Mouse (Mus musculus) lung, postnatal 0 days (tissue): Measurements from ENCODE around the gene 4931429L15Rik. TPM values are rescaled to one million over a fixed set of nuclear protein-coding genes. Genes with fewer than 3 reads are reported as not detected.
A peak's percentile ranks its signal among the peaks of the same experiment; 100 is the strongest.

Source experiments
- ATAC-seq: fragments of 200-750 bp; cut with Nextera tagmentation; 2 replicates; pipeline ENCODE4 v1.8.0; 2017; ENCODE audit warnings: moderate library complexity
- DNase-seq: peaks from one replicate; pipeline ENCODE4 v3.0.0-alpha.2; 2016; ENCODE audit warnings: low spot score
- H3K27ac ChIP-seq: fragments of 300-500 bp; sonication (generic); 2 replicates; pipeline ENCODE4 v1.5.1; 2014; ENCODE audit warnings: antibody characterized with exemption, mild to moderate bottlenecking, low read length, mixed read lengths
- H3K27me3 ChIP-seq: fragments of 300-500 bp; sonication (generic); replicated peaks from 2 replicates; pipeline ENCODE4 v1.6.1; 2014; ENCODE audit warnings: low read length, mixed read lengths; ENCODE audit not compliant: insufficient read depth
- H3K36me3 ChIP-seq: fragments of 300-500 bp; sonication (generic); 2 replicates; pipeline ENCODE4 v1.6.1; 2014; ENCODE audit warnings: low read length, mixed read lengths; ENCODE audit not compliant: insufficient read depth
- H3K4me1 ChIP-seq: fragments of 300-500 bp; sonication (generic); 2 replicates; pipeline ENCODE4 v1.6.1; 2014; ENCODE audit warnings: antibody characterized with exemption, low read depth, low read length, mixed read lengths; ENCODE audit not compliant: insufficient read depth
- H3K4me2 ChIP-seq: fragments of 300-500 bp; sonication (generic); replicated peaks from 2 replicates; pipeline ENCODE4 v1.6.1; 2014; ENCODE audit warnings: low read depth, mild to moderate bottlenecking, low read length, moderate library complexity, mixed read lengths
- H3K4me3 ChIP-seq: fragments of 300-500 bp; sonication (generic); 2 replicates; pipeline ENCODE4 v1.5.1; 2014; ENCODE audit warnings: low read depth, low read length
- H3K9ac ChIP-seq: fragments of 300-500 bp; sonication (generic); replicated peaks from 2 replicates; pipeline ENCODE4 v1.6.1; 2014; ENCODE audit warnings: low read depth, mild to moderate bottlenecking
- H3K9me3 ChIP-seq: fragments of 300-500 bp; sonication (generic); 2 replicates; pipeline ENCODE4 v1.6.1; 2016; ENCODE audit warnings: low read length, mixed read lengths
- CTCF ChIP-seq: IDR thresholded peaks from 2 replicates; pipeline ENCODE4 v1.5.1; 2016; ENCODE audit warnings: antibody characterized with exemption, mild to moderate bottlenecking
- EP300 ChIP-seq: IDR thresholded peaks from 2 replicates; pipeline ENCODE4 v1.6.1; 2016; ENCODE audit warnings: antibody characterized with exemption, mild to moderate bottlenecking, control low read depth
- WGBS: fragments of 180-500 bp; shearing (Covaris S2); extraction: QIAGEN DNeasy Blood & Tissue Kit; methylation state at CpG from one replicate; pipeline ENCODE4 v1.1.7; 2014; 5-methylcytosine and 5-hydroxymethylcytosine counted together
- polyA plus RNA-seq: library from polyadenylated mRNA; unstranded; fragments of >200 nt; fragmentation: Nextera tagmentation; extraction: Ambion mirVana; gene quantifications from 2 replicates; pipeline ENCODE4 v1.2.1, GENCODE M21; 2015

4931429L15Rik gene
- polyA plus RNA-seq, 1 experiment from 2014 or later: not detected

GRCm38 (mm10) chr9:46268343-46268873 is 51.4 kb downstream of the 4931429L15Rik start, which contains the start of gene Apoa5:
Gene Apoa5, plus strand, starts transcription at chr9:46268633.
- no peak within 1 kb of the TSS for H3K27ac ChIP-seq
- no peak within 1 kb of the TSS for H3K9ac ChIP-seq
- H3K4me2 ChIP-seq: no peak within 1 kb of the TSS
- H3K9me3 ChIP-seq: no peaks in the 10 kb centered on the region
- TF ChIP-seq EP300: no peak
- TF ChIP-seq CTCF: no peak
- ATAC-seq (no peak), DNase-seq (no peak)
- no peak within 1 kb of the TSS for H3K4me3 ChIP-seq
- H3K27me3 ChIP-seq: peaks cover 3% of the 10 kb centered on the region; the same call in 1 of the 2 replicates
- peaks cover under 1% of the 10 kb centered on the region for H3K4me1 ChIP-seq
- no peaks in the 10 kb centered on the region for H3K36me3 ChIP-seq
- 33% methylated on average over 7 of the region's 7 CpGs for WGBS

GRCm38 (mm10) chr9:46261131-46261530 is 58.7 kb downstream of the 4931429L15Rik start:
- Histone ChIP-seq H3K27me3 (no peaks in the 10 kb centered on the region), H3K36me3 (no peaks in the 10 kb centered on the region), H3K27ac (no peak overlapping the region), H3K4me1 (no peaks in the 10 kb centered on the region), H3K9ac (no peak overlapping the region), H3K9me3 (no peaks in the 10 kb centered on the region), H3K4me2 (no peak overlapping the region), H3K4me3 (no peak overlapping the region)
- 69% methylated on average over 7 of the region's 7 CpGs for WGBS
- ATAC-seq: no peak
- no peak for DNase-seq
- TF ChIP-seq EP300: no peak
- TF ChIP-seq CTCF: no peak

GRCm38 (mm10) chr9:46259111-46259510 is 60.7 kb downstream of the 4931429L15Rik start:
- H3K27ac ChIP-seq: no peak overlapping the region
- DNase-seq (no peak), ATAC-seq (no peak)
- TF ChIP-seq CTCF (no peak), EP300 (no peak)
- no peak overlapping the region for H3K4me3 ChIP-seq
- WGBS: 87% methylated on average over 6 of the region's 6 CpGs
- H3K9me3 ChIP-seq: no peaks in the 10 kb centered on the region
- H3K27me3 ChIP-seq: no peaks in the 10 kb centered on the region
- H3K4me1 ChIP-seq: no peaks in the 10 kb centered on the region
- H3K4me2 ChIP-seq: no peak overlapping the region
- no peaks in the 10 kb centered on the region for H3K36me3 ChIP-seq
- no peak overlapping the region for H3K9ac ChIP-seq

GRCm38 (mm10) chr9:46257546-46257945 is 62.2 kb downstream of the 4931429L15Rik start:
- Histone ChIP-seq H3K27me3 (no peaks in the 10 kb centered on the region), H3K27ac (no peak overlapping the region), H3K4me3 (no peak overlapping the region), H3K9me3 (no peaks in the 10 kb centered on the region), H3K36me3 (no peaks in the 10 kb centered on the region), H3K9ac (no peak overlapping the region), H3K4me1 (no peaks in the 10 kb centered on the region), H3K4me2 (no peak overlapping the region)
- WGBS: 74% methylated on average over 3 of the region's 3 CpGs
- peak; percentile 58 for ATAC-seq
- TF ChIP-seq CTCF (no peak), EP300 (no peak)
- DNase-seq: peak; percentile 69

GRCm38 (mm10) chr9:46256658-46257385 is 63.0 kb downstream of the 4931429L15Rik start:
- Histone ChIP-seq H3K27ac (no peak overlapping the region), H3K9me3 (no peaks in the 10 kb centered on the region), H3K9ac (no peak overlapping the region), H3K4me3 (no peak overlapping the region), H3K36me3 (no peaks in the 10 kb centered on the region), H3K4me2 (no peak overlapping the region), H3K4me1 (no peaks in the 10 kb centered on the region), H3K27me3 (no peaks in the 10 kb centered on the region)
- WGBS: 70% methylated on average over 10 of the region's 10 CpGs
- ATAC-seq (no peak), DNase-seq (no peak)
- TF ChIP-seq CTCF: no peak
- peak; percentile 24; the same call in 1 of the 2 replicates for TF ChIP-seq EP300

- no peaks in the 10 kb centered on the region for H3K4me1 ChIP-seq
- no peaks in the 10 kb centered on the region for H3K27me3 ChIP-seq
- ATAC-seq: no peak
- no peaks in the 10 kb centered on the region for H3K9me3 ChIP-seq
- TF ChIP-seq CTCF (no peak), EP300 (no peak)
- 79% methylated on average over 7 of the region's 7 CpGs for WGBS
- no peak for DNase-seq
- H3K9ac ChIP-seq: no peak overlapping the region
- no peak overlapping the region for H3K27ac ChIP-seq
- no peak overlapping the region for H3K4me2 ChIP-seq
- H3K4me3 ChIP-seq: no peak overlapping the region
- H3K36me3 ChIP-seq: no peaks in the 10 kb centered on the region
Observed at GRCm38 (mm10) chr9:46256177-46256576, 63.6 kb downstream of the 4931429L15Rik start.

Other genes with a start within 250 kb of the 4931429L15Rik start
- gene Apoa1, start 91.4 kb downstream of the 4931429L15Rik start, polyA plus RNA-seq: 2.2 and 3.7 TPM in 2 replicates
- gene Apoc3, start 84.3 kb downstream of the 4931429L15Rik start, polyA plus RNA-seq: not detected in 2 replicates
- 0.06 TPM in 1 of 2 replicates, not detected in the other for gene Apoa4, start 79.3 kb downstream of the 4931429L15Rik start, polyA plus RNA-seq
- 0.06 and 0.24 TPM in 2 replicates for gene Apoa5, start 51.4 kb downstream of the 4931429L15Rik start, polyA plus RNA-seq
- 27.5 and 28.8 TPM in 2 replicates for gene Zpr1, start 46.9 kb downstream of the 4931429L15Rik start, polyA plus RNA-seq
- 9.3 and 9.9 TPM in 2 replicates for gene Bud13, start 37.0 kb downstream of the 4931429L15Rik start, polyA plus RNA-seq